Mouse (Mus musculus) adrenal gland, adult (tissue): ENCODE results near the gene Prpf6.

Experiments
- DNase-seq, 2 experiments: peaks; one replicate each; pipeline ENCODE4 v3.0.0; 2022 to 2023; ENCODE audit warnings: low spot score in 1 of 2; ENCODE audit not compliant: inconsistent age in 2 of 2

Prpf6 gene

DNA sequence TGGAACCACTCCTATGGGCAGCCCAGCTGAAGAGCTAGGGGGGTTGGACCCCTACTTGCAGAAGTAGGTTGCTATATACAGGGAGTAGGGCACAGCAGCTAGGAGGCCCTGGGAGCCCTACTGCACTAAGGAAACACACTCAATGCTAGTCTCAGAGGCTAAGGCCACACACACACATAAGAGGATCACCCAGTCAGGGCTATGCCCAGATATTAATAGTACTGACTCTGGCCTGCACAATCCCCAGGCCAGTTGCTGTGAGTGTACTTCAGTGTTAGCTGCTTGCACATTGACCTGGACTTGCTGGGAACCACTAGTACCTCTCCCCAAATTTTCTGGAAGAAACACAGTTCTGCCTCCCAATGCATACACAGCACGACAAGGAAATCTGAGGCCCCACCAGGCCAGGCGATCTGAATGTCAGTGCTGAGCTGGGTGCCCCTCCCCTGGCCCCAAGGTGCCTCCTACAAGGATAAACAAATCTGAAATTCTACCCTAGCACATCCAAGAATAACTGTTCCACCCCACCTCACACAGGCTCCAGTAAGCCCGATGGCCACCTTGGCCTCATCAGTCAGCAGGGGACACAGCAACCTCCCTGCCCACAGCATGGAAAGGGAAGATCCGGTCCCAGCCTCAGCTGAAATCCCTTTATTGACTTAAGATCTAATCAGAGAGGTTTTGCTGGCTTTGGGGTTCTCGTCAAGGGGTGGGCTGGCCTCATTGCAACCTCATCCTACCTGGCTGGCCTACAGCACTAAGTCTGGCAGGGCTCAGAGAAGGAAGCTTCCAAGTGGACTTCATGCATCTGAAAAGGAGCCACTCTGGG is 12.7 kb upstream of the Prpf6 start:
- no peak for DNase-seq

DNA sequence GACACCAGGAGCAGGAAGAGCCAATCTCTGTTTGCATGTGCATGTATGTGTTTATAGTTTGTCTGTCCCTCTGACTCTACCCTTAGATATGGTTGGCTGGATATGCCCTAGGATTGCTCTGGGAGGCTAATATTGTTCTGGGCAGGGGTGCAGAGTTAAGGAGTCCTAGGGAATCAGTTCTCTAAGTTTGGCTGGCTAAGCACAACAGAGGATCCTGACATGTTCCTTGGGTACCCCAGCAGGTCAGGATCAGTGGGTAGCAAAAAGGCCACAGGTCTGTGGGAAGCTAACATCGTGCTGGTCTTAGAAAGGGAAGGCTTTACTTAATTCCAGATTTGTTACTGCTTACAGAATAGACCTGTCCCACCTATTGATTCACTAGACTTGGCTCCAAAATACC is 12.0 kb upstream of the Prpf6 start:
- no peak for DNase-seq

DNA sequence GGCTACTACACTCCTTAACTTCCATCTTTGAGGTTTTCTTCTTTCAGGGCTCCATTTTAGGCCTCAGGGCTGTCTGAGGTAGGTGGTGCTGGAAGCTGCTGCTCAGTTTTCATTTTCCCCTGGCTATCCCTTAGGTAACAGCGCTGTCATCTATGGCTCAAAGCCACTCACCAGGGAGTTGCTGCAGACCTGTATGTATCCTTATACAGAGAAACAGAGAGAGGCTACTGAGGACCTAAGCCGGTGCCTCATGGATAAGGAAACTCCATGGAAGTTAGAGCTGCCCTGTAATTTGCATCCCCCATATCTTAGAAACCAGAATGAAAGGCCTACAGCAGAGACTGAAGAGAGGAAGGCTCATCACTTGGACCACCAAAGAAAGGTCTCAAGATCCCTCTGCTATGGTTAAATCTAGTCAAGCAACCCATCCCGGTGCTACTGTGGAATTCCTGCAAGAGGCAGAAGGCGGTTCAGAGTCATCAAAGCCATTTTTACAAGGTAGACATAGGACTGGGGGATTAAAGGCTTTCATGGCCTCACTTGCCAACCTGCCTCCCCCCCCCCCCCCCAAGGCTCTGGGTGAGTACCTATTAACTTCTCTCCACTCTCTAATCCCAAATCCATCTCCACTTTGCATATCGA is 11.4 kb upstream of the Prpf6 start:
- no peak for DNase-seq

DNA sequence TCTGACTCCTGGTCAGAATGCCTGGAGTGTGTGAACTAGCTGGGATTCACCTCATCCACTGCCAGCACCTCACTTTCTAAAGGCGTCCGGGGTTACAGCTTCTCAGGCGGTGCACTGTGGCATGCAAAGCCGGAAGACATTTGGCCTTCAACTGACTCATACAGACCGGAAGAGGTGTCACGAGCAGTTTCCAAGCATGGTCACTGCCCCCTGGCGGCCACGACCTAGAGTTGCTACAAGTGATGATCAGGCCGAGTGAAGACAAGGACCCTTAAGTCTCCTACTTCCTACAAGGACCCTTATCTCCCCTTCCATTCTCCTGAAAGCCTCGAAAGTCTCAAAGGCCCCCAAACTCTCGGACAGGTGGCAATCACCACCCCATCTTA is 10.7 kb upstream of the Prpf6 start:
- peak; percentile 88 to 96 for DNase-seq

DNA sequence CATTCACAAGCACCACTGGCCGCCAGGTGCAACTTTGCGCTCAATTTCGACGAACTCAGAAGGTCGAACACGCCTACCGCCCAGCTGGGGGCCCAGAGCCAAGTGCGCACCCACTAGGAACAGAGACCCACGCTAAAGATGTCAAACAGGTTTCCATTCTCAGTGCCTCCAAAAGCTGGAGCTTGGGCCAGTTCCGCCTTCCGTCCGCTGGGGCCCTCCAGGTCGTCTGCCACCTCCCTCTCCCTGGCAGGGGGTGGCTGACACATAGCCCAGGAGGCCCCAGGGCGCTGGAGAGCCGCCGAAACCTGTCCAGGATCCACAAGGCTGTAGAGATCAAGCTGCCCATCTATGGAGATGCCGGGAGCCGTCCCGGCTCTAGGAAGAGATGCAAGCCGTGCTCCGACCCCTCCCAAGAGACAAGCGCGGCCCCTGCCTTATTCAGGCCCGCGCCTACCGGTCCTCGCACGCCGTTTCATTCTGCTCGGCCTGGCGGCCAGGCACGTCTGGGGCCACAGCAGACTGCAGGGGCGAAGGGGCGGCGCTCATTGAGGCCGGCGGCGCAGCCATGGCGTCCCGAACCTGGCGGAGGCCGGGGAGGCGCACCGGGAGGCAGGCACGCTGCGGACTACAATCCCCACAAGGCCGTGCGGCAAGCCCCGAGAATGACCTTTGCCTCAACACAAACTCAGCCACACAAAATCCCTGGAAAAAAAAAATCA is 10.1 kb upstream of the Prpf6 start:
- DNase-seq: peak; percentile 91 to 96

DNA sequence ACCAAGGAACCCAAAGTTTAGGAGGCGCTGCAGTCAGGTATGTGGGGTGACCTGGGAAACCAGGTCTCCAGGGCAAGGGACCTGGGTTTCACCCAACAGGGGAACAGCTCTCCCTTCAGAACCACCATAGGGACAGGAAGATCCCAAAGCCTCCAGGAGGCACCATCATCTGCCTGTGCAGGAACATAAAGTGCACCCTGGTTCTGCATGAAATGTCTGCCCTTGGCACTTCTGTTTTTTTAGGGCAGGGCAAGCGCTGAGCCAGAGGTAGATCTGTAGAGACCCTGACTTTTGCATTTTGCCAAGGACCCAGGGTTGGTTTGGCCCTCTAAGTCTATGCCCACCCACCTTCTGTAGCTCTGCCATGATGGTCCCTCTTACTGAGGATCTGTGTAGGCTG is 9.3 kb upstream of the Prpf6 start:
- no peak for DNase-seq

DNA sequence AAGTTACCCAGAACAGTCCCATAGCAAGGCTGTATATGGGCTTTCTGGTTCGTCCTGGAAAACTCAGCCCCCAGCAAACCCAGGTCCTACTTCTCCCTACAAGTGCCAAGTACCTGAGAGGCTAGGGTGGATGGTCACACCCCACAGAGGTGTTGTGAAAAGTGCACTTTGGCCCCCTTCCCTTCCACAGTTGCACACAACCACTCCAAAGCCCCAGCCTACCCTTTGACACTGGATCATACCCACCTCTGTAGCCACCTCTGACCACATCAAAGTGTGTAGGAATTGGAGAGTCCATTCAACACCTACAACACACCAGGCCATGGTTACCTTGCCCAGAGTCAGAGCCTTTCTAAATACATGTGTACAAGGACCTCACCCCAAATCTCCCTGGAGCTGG is 8.7 kb upstream of the Prpf6 start:
- DNase-seq: peak in 1 of 2 experiments; percentile 4

DNA sequence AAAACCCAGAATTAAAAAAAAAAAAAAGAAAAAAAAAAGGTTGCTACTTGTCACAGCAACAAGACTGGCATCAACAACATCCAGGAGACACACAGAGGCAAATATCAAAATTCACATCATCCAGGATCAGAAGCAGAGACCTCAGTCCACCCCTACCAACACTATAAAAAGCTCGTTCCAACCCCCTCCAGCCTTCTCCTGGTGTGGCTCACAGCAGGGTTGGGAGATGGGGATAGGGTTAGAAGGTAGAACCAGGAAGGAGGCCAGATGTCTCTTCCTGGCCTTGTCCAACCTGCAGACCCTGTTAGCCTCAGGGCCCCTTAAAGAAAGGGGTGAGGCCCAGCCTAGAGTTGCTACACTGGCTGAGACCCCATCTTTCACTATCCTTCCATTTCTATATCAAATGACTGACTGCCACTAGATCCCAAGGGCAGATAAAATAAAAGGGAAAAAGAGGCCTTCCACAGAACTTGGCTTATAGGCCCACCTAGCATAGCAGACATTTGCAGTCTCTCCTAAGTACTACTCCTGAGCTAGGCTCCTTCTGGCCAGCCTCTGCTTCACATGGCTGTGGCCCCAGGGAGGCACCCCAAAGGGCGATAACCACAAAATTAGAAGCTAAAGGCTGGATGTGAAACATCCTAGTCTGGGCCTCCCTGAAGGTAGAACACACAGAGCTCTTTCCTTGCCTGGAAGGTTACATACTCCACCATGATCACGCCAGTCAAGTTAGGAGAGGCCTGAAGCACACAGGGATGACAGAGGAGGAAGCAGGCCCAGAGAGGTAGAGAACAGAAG is 8.0 kb upstream of the Prpf6 start:
- no peak for DNase-seq

DNA sequence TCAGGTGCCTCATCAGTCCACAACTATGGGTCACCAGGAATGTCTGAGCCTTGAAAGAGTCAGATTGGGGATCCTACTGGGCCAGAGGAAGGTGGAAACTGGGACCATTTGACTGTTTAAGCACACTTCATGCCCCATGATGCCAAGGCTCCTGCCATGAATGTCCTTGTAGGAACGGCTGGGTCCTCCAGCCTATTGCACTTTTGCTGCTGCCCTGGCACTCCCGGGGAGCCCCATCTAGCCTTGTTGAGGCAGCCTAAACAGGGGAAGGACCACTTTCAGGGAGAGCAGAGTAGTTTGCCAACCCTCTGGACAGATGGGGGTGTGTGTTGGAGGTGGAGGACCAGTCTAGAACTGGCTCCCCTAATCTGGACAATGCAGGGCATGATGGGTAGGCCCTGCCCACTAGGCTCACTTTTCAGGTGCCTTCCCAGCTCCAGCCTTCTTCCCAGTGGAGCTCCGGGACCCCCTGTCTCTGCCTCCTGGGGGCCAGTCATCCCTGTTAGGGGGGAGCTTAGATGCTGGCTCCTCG is 7.2 kb upstream of the Prpf6 start, which contains the start of gene Uckl1:
TSS of gene Uckl1 (minus strand) at position 482 of the 532 bp plus-strand sequence.
- DNase-seq: no peak

DNA sequence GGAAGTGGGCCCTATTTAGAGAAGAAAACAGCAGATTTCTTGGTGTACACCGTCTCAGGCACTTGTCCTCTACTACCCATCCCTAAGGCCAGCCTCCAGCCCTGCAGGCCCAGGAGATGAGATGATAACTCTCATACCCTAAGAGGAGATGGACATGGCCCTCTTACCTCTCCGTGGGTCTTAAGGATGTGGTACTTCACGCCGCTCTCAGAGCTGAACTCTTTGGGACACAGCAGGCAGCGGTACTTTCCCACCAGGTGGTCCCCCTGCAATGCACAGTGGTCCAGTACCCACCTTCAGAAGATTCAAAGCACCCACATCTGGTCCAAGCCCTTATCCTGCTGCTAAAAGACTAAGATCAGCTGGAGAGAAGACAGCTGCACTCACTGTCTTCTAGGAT is 6.2 kb upstream of the Prpf6 start:
- DNase-seq: no peak

DNA sequence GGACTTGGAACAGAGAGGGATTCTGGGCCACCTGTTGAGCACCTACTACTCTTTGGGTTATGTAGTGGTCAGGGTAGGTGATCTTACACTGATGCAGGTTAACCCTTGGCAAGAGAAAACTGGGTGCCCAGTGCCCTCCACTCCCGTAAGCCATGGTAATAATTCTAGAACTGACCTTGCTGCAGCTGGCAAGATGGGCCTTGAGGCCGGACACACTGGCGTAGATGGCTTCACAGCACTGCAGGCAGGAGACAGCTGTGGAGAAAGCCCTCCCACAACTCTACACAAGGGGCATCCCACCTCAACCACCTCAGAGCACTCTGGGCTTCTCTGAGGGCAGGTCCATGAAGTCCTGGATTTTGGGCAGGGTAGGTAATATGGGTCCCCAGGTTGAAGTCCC is 5.5 kb upstream of the Prpf6 start:
- peak in 1 of 2 experiments; percentile 64 for DNase-seq

DNA sequence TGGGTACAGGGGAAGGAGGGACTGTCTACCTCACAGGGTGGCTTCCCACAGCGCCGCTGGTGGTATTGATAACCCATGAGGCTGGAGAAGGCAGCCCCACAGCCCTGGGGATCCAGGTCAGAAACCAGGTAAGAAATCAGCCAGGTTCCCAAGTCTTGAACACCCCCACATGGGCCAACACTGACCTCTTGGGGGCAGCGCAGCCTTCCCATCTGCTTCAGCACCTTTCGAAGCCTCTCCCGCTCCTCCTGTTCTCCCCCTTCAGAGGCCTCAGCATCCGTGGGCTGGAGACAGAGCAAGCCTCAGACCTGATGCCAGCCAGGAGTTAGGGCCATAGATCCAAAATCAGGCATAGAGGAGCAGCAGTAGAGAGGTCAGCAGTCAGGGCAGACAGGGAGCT is 3.9 kb upstream of the Prpf6 start:
- peak; percentile 30 to 55 for DNase-seq

DNA sequence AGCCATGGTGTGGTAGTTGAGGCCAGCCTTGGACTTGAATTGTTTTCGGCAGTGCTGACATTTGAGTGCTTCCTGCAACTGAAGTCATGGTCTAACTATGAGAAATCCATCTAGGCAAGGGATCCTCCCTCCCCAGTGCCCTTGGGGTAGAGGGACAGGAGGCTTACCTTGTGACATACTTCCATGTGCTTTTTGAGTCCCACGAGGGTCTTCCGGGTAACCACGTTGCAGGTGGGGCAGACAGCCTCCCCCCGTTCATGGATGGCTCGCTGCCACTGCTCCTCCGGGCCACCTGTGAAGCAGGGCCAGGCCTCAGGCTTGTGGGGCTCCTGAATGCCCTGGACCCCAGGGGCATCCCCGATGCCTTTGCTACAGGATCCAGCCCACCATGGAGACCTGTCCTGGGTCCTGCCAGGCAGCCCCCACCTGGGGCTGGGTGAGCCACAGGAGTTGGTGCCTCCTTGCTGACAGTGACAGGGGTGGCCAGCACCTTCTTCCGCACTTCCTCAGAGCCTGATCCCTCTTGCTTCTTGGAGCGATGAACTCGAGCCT is 3.4 kb upstream of the Prpf6 start:
- peak; percentile 22 to 61 for DNase-seq

DNA sequence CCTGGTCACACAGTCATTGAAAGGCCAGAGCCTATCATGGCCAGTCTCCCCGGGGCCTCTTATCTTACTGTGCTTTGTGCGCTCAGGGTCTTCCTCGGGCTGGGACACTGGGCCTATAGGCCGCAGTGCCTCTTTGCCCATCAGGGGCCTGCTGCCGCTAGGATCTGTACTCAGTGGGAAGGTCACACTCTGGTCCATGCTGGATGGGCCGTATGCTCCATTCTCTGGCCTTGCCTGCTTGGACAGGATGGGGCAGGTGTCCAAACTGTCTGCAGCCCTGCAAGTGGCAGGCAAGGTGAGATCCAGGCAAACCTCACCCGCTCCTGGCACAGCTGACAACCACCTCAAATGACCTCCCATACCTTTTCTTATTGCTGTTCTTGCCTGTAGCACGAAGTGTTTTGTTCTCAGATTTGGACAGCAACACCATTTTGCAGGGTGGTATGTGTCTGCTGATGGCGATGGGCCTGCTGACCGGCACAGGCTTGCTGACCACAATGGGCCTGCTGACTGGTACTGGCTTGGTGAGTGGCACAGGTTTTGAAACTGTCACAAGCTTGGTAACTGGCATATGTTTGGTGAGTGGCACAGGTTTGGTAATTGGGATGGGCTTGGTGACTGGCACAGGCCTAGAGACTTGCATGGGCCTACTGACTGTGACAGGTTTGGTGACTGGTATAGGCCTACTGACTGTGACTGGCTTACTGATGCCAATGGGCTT is 2.5 kb upstream of the Prpf6 start:
- peak in 1 of 2 experiments; percentile 6 for DNase-seq

DNA sequence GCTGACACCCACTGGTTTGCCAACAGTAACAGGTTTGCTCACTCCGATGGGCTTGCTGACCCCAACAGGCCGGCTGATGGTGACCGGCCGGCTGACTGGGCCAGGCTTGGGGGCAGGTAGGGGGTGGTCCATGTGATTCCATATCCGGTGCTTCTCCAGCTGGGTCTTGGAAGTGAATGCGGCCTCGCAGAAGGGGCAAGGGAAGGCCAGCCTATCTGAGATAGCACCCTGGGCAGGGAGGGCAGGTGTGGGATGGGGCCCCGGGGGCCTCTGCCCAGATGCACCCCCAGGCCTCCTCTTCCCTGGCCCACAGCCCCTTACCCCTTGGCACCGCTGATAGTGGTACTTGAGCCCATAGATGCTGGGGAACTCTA is 1.9 kb upstream of the Prpf6 start:
- no peak for DNase-seq

DNA sequence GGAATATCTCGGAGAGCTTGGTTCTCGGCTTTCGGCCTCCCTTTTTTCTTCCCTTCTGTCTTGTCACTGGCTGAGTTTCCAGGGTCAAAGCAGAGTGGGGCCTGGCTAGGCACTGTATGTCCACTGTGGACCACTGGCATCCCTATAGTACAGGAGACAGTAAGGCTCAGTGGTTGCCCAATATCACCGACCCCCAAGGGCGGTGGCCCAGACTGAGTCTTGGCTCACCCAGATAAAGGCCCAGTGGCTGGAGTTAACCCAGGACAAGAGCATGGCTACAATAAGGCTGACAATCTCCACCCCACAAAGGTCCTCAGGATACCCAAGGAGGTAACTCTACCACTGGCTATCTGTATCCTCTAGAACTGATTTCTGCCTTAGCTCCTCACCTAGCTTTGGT is 1.2 kb upstream of the Prpf6 start:
- no peak for DNase-seq

DNA sequence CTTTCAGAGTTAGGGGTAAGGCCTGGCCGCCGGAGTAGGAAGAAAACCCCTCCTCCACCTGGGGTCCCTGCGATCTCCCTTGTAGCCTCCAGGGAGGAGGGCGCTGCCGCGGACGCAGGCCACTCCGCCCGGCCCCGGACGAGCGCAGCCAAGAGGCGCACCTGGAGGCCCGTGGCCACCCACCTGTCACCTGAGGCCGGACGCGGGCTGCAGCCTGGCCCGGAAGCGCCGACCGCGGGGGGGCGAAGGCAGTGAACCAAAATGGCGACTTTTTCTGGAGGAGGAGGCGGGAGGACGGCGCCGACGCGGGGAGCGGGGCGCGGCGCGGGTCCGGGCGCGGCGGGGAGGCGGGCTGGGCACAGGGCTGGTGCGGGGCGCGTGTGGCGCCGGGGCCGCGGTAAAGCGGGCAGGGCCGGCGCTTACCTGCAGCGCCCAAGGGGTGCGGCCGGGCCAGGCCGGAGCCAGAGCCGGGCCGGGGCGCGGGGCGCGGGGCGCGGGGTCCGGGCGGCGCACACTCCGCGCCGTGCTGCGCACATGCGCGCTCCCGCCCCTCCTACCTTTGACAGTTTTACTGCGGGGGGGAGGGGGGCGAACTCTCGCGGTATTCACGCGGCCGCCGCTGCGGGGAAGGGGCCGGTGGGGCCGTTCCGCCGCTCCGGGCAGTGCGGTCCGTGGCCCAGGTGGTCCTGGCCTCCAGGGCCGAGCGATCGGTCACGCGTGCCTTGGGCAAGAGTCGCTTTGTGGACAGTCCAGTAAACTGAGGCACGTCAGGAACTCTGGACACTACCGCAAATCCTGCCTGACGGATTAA is 768 bp downstream of the Prpf6 start, which contains the start of gene Zfp512b:
TSS of gene Zfp512b (minus strand) at position 573 of the 811 bp plus-strand sequence.
- DNase-seq: peak; percentile 81 to 92

DNA sequence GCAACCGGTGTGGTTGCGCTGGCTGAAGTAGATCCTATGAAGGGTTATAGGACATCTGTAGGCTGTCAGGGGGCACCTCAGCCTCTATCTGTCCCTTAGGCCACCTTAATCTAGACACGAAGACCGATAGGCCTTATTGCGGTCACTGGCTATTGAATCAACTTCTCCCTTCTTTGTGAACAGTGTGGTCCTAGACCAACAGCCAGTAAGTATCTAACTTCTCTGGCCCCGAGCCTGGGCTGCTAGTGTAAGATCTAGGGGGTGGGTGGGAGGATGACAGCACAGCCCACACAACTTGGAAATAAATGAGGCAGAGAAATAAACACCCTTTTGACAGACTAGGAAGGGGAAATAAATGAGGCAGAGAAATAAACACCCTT is 1.4 kb downstream of the Prpf6 start:
- DNase-seq: no peak

DNA sequence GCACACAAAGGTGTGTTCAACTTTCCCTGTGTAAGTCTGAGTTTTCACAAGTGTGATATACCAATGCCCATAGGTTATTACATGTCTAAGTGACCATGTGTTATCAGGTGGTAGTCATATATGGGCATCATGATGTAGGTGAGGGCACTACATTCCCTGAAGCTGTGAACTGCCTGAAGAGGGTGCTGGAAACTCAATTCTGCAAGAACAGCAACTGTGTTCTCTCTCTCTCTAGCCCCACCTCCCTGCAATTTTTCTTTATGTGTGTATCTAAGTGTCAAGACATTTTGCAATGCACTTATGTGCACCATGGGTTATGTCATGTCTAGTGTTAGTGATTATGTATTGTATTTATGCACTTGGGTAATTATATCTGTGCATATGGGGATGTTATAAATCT is 2.3 kb downstream of the Prpf6 start:
- DNase-seq: peak in 1 of 2 experiments; percentile 40
